Comparison of ENCODE assay signal across 8 mouse cellular contexts in the genomic region with DNA sequence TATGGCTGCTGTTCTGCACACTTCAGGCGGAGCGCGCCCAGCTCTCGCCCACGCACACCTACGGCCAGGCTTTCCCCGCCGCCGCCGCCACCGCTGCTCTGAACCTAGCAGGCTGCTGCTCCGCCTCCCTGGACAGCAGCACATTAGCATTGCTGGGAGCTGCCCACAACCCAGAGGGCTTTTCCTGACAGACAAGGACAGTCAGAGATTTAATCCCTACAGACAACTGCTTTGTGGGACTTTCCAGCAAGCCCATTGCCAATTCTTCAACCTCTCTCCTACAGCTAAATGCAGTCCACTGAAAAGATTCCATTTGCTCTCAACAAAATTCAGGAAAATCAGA.
DNase-seq lines count a peak whose midpoint lies in the region; ATAC-seq lines count a peak whose summit lies in the region.

No protein-coding gene starts in this region.

- H3K27me3 ChIP-seq in embryonic facial prominence, embryonic 15.5 days = no peaks in the 10 kb centered on the region
- no peaks in the 10 kb centered on the region for H3K27me3 ChIP-seq in lung, embryonic 15.5 days

- peak; percentile 79 for DNase-seq in MN1 (ENCODE audit: low spot score)
- DNase-seq in adrenal gland, postnatal 25 days = peak; percentile 80
- peak; percentile 63 to 67 for DNase-seq in heart, postnatal 10 days
- DNase-seq in kidney, postnatal 36 days = peak; percentile 68 to 81
- DNase-seq in ovary, postnatal 10 days (ENCODE audit: low spot score) = peak; percentile 10
- no peak for DNase-seq in spleen, adult 12 weeks (ENCODE audit: low spot score)

- no peak overlapping the region for H3K9ac ChIP-seq in embryonic facial prominence, embryonic 15.5 days
- H3K9ac ChIP-seq in lung, embryonic 15.5 days = no peak overlapping the region

- H3K9me3 ChIP-seq in embryonic facial prominence, embryonic 15.5 days (replicated peaks) = no peaks in the 10 kb centered on the region
- no peaks in the 10 kb centered on the region for H3K9me3 ChIP-seq in lung, embryonic 15.5 days

- no peaks in the 10 kb centered on the region for H3K36me3 ChIP-seq in embryonic facial prominence, embryonic 15.5 days
- H3K36me3 ChIP-seq in lung, embryonic 15.5 days = no peaks in the 10 kb centered on the region

- H3K4me1 ChIP-seq in embryonic facial prominence, embryonic 15.5 days = peaks cover 16% of the 10 kb centered on the region
- H3K4me1 ChIP-seq in lung, embryonic 15.5 days = peaks cover 20% of the 10 kb centered on the region

- ATAC-seq in embryonic facial prominence, embryonic 15.5 days (ENCODE audit: insufficient number of reproducible peaks, low FRiP score, low TSS enrichment, low read depth) = peak; percentile 76; the same call in 1 of the 2 replicates
- ATAC-seq in lung, embryonic 15.5 days (ENCODE audit: borderline replicate concordance, extremely low read depth, low FRiP score, low TSS enrichment) = peak; percentile 53; the same call in 1 of the 2 replicates

- under 1% methylated on average over 12 of the region's 12 CpGs for WGBS in embryonic facial prominence, embryonic 15.5 days
- WGBS in lung, embryonic 15.5 days = 2% methylated on average over 12 of the region's 12 CpGs

- peak overlapping the region; percentile 37 for H3K4me3 ChIP-seq in embryonic facial prominence, embryonic 15.5 days (replicated peaks)
- H3K4me3 ChIP-seq in lung, embryonic 15.5 days = peak overlapping the region; percentile 32

- no peak overlapping the region for H3K27ac ChIP-seq in embryonic facial prominence, embryonic 15.5 days (replicated peaks)
- no peak overlapping the region for H3K27ac ChIP-seq in lung, embryonic 15.5 days

- intact Hi-C loops in heart, postnatal 10 days (cut with DNase I) = no loop called here

- peak overlapping the region; percentile 66 for H3K4me2 ChIP-seq in embryonic facial prominence, embryonic 15.5 days (replicated peaks)
- peak overlapping the region; percentile 68 for H3K4me2 ChIP-seq in lung, embryonic 15.5 days
